Mouse (Mus musculus): Measurements from ENCODE around the gene Smyd2. TPM values are rescaled to one million over a fixed set of nuclear protein-coding genes. Genes with fewer than 3 reads are reported as not detected.
A peak's percentile ranks its signal among the peaks of the same experiment; 100 is the strongest.

The Smyd2 gene
- polyA plus RNA-seq, 1 experiment from 2014 or later = 87.3 TPM

- ATAC-seq (ENCODE audit: low FRiP score, low read depth) = no peak
- 78% methylated on average over 12 of the region's 12 CpGs for WGBS
- Histone ChIP-seq H3K4me3 (no peak overlapping the region), H3K9ac (no peak overlapping the region), H3K27me3 (no peaks in the 10 kb centered on the region), H3K4me2 (replicated peaks) (no peak overlapping the region), H3K4me1 (0 out of 2 replicates have a peak, but pooled peaks cover under 1% of the 10 kb centered on the region), H3K27ac (no peak overlapping the region), H3K36me3 (no peaks in the 10 kb centered on the region), H3K9me3 (no peaks in the 10 kb centered on the region)
These were observed 10.0 kb upstream of the Smyd2 start for GRCm38 (mm10) chr1:189932190-189932589.

- no peaks in the 10 kb centered on the region for H3K9me3 ChIP-seq
- H3K9ac ChIP-seq = no peak overlapping the region
- H3K27ac ChIP-seq = no peak overlapping the region
- no peak overlapping the region for H3K4me2 ChIP-seq (replicated peaks)
- 0 out of 2 replicates have a peak, but pooled peaks cover 4% of the 10 kb centered on the region for H3K4me1 ChIP-seq
- ATAC-seq (ENCODE audit: low FRiP score, low read depth) = no peak
- 62% methylated on average over 4 of the region's 4 CpGs for WGBS
- H3K27me3 ChIP-seq = 0 out of 2 replicates have a peak, but pooled peaks cover 3% of the 10 kb centered on the region
- H3K36me3 ChIP-seq = no peaks in the 10 kb centered on the region
- no peak overlapping the region for H3K4me3 ChIP-seq
These were observed 7.7 kb upstream of the Smyd2 start for GRCm38 (mm10) chr1:189929896-189930295.

GRCm38 (mm10) chr1:189927644-189928043, 5.5 kb upstream of the Smyd2 start:
- H3K9ac ChIP-seq = no peak overlapping the region
- H3K27ac ChIP-seq = no peak overlapping the region
- 0 out of 2 replicates have a peak, but pooled peaks cover 5% of the 10 kb centered on the region for H3K27me3 ChIP-seq
- H3K36me3 ChIP-seq = no peaks in the 10 kb centered on the region
- H3K4me1 ChIP-seq = peaks cover 10% of the 10 kb centered on the region
- no peak for ATAC-seq (ENCODE audit: low FRiP score, low read depth)
- no peaks in the 10 kb centered on the region for H3K9me3 ChIP-seq
- 3% methylated on average over 6 of the region's 6 CpGs for WGBS
- 0 out of 2 replicates have a peak overlapping the region, but pooled peaks have one; percentile 17 for H3K4me2 ChIP-seq (replicated peaks)
- no peak overlapping the region for H3K4me3 ChIP-seq

GRCm38 (mm10) chr1:189926279-189926678, 4.1 kb upstream of the Smyd2 start:
- Histone ChIP-seq H3K27ac (no peak overlapping the region), H3K4me2 (replicated peaks) (no peak overlapping the region), H3K4me3 (no peak overlapping the region), H3K4me1 (peaks cover 17% of the 10 kb centered on the region), H3K36me3 (no peaks in the 10 kb centered on the region), H3K27me3 (0 out of 2 replicates have a peak, but pooled peaks cover 5% of the 10 kb centered on the region), H3K9me3 (no peaks in the 10 kb centered on the region), H3K9ac (no peak overlapping the region)
- 65% methylated on average over 8 of the region's 8 CpGs for WGBS
- ATAC-seq (ENCODE audit: low FRiP score, low read depth) = no peak

GRCm38 (mm10) chr1:189923871-189924568, 1.9 kb upstream of the Smyd2 start:
- Histone ChIP-seq H3K27ac (no peak overlapping the region), H3K36me3 (no peaks in the 10 kb centered on the region), H3K4me3 (no peak overlapping the region), H3K4me2 (replicated peaks) (no peak overlapping the region), H3K9ac (no peak overlapping the region), H3K9me3 (no peaks in the 10 kb centered on the region), H3K4me1 (peaks cover 29% of the 10 kb centered on the region), H3K27me3 (0 out of 2 replicates have a peak, but pooled peaks cover 5% of the 10 kb centered on the region)
- ATAC-seq (ENCODE audit: low FRiP score, low read depth) = no peak
- WGBS = 76% methylated on average over 22 of the region's 22 CpGs

- Histone ChIP-seq H3K36me3 (no peaks in the 10 kb centered on the region), H3K9me3 (no peaks in the 10 kb centered on the region), H3K9ac (no peak overlapping the region), H3K4me3 (peak overlapping the region; percentile 78; the same call in 1 of the 2 replicates), H3K27me3 (0 out of 2 replicates have a peak, but pooled peaks cover 5% of the 10 kb centered on the region), H3K27ac (no peak overlapping the region), H3K4me2 (replicated peaks) (peak overlapping the region; percentile 95), H3K4me1 (peaks cover 29% of the 10 kb centered on the region)
- no peak for ATAC-seq (ENCODE audit: low FRiP score, low read depth)
- 69% methylated on average over 4 of the region's 4 CpGs for WGBS
These were observed 994 bp upstream of the Smyd2 start for GRCm38 (mm10) chr1:189923157-189923556.

- Histone ChIP-seq H3K4me1 (peaks cover 31% of the 10 kb centered on the region), H3K27ac (peak overlapping the region; percentile 70; the same call in 1 of the 2 replicates), H3K9ac (peak overlapping the region; percentile 86), H3K27me3 (0 out of 2 replicates have a peak, but pooled peaks cover 5% of the 10 kb centered on the region), H3K9me3 (no peaks in the 10 kb centered on the region), H3K4me2 (replicated peaks) (peak overlapping the region; percentile 95), H3K4me3 (peak overlapping the region; percentile 78), H3K36me3 (no peaks in the 10 kb centered on the region)
- 7% methylated on average over 9 of the region's 9 CpGs for WGBS
- ATAC-seq (ENCODE audit: low FRiP score, low read depth) = peak; percentile 26; the same call in 1 of the 2 replicates
These were observed 558 bp upstream of the Smyd2 start for GRCm38 (mm10) chr1:189922721-189923120.

- peaks cover 39% of the 10 kb centered on the region for H3K4me1 ChIP-seq
- H3K4me3 ChIP-seq = peak overlapping the region; percentile 78
- H3K27me3 ChIP-seq = 0 out of 2 replicates have a peak, but pooled peaks cover 5% of the 10 kb centered on the region
- 1% methylated on average over 4 of the region's 4 CpGs for WGBS
- no peak; the same call in 1 of the 2 replicates for ATAC-seq (ENCODE audit: low FRiP score, low read depth)
- H3K9me3 ChIP-seq = no peaks in the 10 kb centered on the region
- H3K36me3 ChIP-seq = no peaks in the 10 kb centered on the region
- peak overlapping the region; percentile 95 for H3K4me2 ChIP-seq (replicated peaks)
- peak overlapping the region; percentile 86 for H3K9ac ChIP-seq
- no peak overlapping the region; the same call in 1 of the 2 replicates for H3K27ac ChIP-seq
These were observed 670 bp downstream of the Smyd2 start for GRCm38 (mm10) chr1:189921568-189921817.

- Histone ChIP-seq H3K9ac (peak overlapping the region; percentile 86), H3K27me3 (0 out of 2 replicates have a peak, but pooled peaks cover 2% of the 10 kb centered on the region), H3K9me3 (no peaks in the 10 kb centered on the region), H3K4me1 (peaks cover 40% of the 10 kb centered on the region), H3K36me3 (no peaks in the 10 kb centered on the region), H3K4me2 (replicated peaks) (peak overlapping the region; percentile 95), H3K27ac (no peak overlapping the region), H3K4me3 (peak overlapping the region; percentile 78)
- ATAC-seq (ENCODE audit: low FRiP score, low read depth) = peak; percentile 16; the same call in 1 of the 2 replicates
- 32% methylated on average over 28 of the region's 28 CpGs for WGBS
These were observed 1.2 kb downstream of the Smyd2 start for GRCm38 (mm10) chr1:189920701-189921567.

- peaks cover 45% of the 10 kb centered on the region for H3K4me1 ChIP-seq
- H3K4me3 ChIP-seq = no peak overlapping the region
- no peak overlapping the region for H3K4me2 ChIP-seq (replicated peaks)
- ATAC-seq (ENCODE audit: low FRiP score, low read depth) = no peak
- 70% methylated on average over 3 of the region's 3 CpGs for WGBS
- H3K9me3 ChIP-seq = no peaks in the 10 kb centered on the region
- H3K27me3 ChIP-seq = 0 out of 2 replicates have a peak, but pooled peaks cover 2% of the 10 kb centered on the region
- H3K9ac ChIP-seq = no peak overlapping the region
- no peak overlapping the region for H3K27ac ChIP-seq
- H3K36me3 ChIP-seq = no peaks in the 10 kb centered on the region
These were observed 2.4 kb downstream of the Smyd2 start for GRCm38 (mm10) chr1:189919756-189920155.

GRCm38 (mm10) chr1:189917126-189917500, 5.0 kb downstream of the Smyd2 start:
- 28% methylated on average over 4 of the region's 4 CpGs for WGBS
- no peak for ATAC-seq (ENCODE audit: low FRiP score, low read depth)
- no peaks in the 10 kb centered on the region for H3K9me3 ChIP-seq
- no peak overlapping the region for H3K4me2 ChIP-seq (replicated peaks)
- peaks cover 52% of the 10 kb centered on the region for H3K4me1 ChIP-seq
- H3K36me3 ChIP-seq = peaks cover 9% of the 10 kb centered on the region
- H3K27ac ChIP-seq = no peak overlapping the region
- H3K4me3 ChIP-seq = no peak overlapping the region
- no peak overlapping the region for H3K9ac ChIP-seq
- H3K27me3 ChIP-seq = no peaks in the 10 kb centered on the region
